9 mouse cellular contexts compared by ENCODE assay signal in the genomic region with DNA sequence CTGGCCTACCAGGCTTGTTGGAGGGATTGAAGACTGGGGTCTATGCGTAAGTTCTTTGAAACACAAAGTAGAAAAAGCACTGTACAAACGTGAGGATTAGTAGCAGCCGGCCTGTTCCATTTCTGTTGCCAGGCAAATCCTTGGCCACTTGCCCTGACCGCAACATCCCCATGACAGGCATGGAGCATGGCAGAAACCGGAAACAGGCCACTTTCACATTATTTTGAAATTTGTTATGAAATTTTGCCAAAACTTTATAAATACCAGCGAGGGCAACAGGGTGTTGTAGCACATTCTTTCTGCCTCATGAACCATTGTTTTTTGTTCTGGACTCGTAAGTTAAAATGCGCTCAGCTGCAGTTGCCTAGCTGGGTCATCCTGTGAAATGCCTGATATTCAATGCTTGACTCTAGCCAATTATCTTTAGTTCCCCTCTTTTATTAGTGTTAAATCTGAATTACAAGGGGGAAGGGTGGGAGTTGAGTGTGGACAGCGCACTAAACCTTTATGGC.
A peak's percentile ranks its signal among the peaks of the same experiment; 100 is the strongest.
DNase-seq lines count a peak whose midpoint lies in the region; ATAC-seq lines count a peak whose summit lies in the region.
"Had no signal": no experiment of that assay in that cellular context is flagged by ENCODE, and none has a peak within 500 bp of the region (broad histone marks: within the 10 kb centered on the region; RNA-seq: fewer than 3 reads in every experiment).

No protein-coding gene starts in this region.

- DNase-seq in urinary bladder, postnatal 25 days (ENCODE audit: low spot score) = peak; percentile 26
- DNase-seq in urinary bladder, adult 2 months (ENCODE audit: low spot score) = no peak
- no peak for DNase-seq in embryonic facial prominence, embryonic 10.5 days (ENCODE audit: low spot score)
- peak; percentile 88 for DNase-seq in kidney, postnatal 14 days
- DNase-seq in lung, postnatal 25 days (ENCODE audit: low spot score) = peak; percentile 59
- peak; percentile 48 to 70 for DNase-seq in urinary bladder, postnatal 4 days (ENCODE audit: low spot score in 2 of 2)
- no peak for DNase-seq in frontal cortex, postnatal 14 days (ENCODE audit: low spot score in 2 of 2)

- 68% methylated on average over 9 of the region's 9 CpGs for WGBS in embryonic facial prominence, embryonic 10.5 days
- 66% methylated on average over 9 of the region's 9 CpGs for WGBS in heart, embryonic 16.5 days

- H3K9me3 ChIP-seq in embryonic facial prominence, embryonic 10.5 days = no peaks in the 10 kb centered on the region
- no peaks in the 10 kb centered on the region for H3K9me3 ChIP-seq in heart, embryonic 16.5 days (replicated peaks; ENCODE audit: control insufficient read depth, low read length)
- H3K9me3 ChIP-seq: liver, embryonic 15.5 days had no signal

- no peak overlapping the region for H3K9ac ChIP-seq in heart, embryonic 16.5 days (ENCODE audit: low read length)
- H3K9ac ChIP-seq: liver, embryonic 15.5 days had no signal

- peaks cover 6% of the 10 kb centered on the region for H3K27me3 ChIP-seq in embryonic facial prominence, embryonic 10.5 days (replicated peaks; ENCODE audit: low read depth, poor library complexity, severe bottlenecking)
- no peaks in the 10 kb centered on the region for H3K27me3 ChIP-seq in heart, embryonic 16.5 days (ENCODE audit: control insufficient read depth, insufficient read depth, low read length)
- H3K27me3 ChIP-seq: liver, embryonic 15.5 days had no signal

- peak overlapping the region; percentile 13; the same call in 1 of the 2 replicates for H3K4me2 ChIP-seq in heart, embryonic 16.5 days (ENCODE audit: low read depth, low read length)
- H3K4me2 ChIP-seq: liver, embryonic 15.5 days had no signal

- H3K4me3 ChIP-seq in embryonic facial prominence, embryonic 10.5 days = 0 out of 2 replicates have a peak overlapping the region, but pooled peaks have one; percentile 28
- no peak overlapping the region for H3K4me3 ChIP-seq in heart, embryonic 16.5 days (ENCODE audit: low read length)
- H3K4me3 ChIP-seq: liver, embryonic 15.5 days had no signal

- H3K36me3 ChIP-seq in embryonic facial prominence, embryonic 10.5 days (replicated peaks) = no peaks in the 10 kb centered on the region
- no peaks in the 10 kb centered on the region for H3K36me3 ChIP-seq in heart, embryonic 16.5 days (ENCODE audit: control insufficient read depth, insufficient read depth)
- H3K36me3 ChIP-seq: liver, embryonic 15.5 days had no signal

- H3K27ac ChIP-seq in embryonic facial prominence, embryonic 10.5 days (replicated peaks) = peak overlapping the region; percentile 51
- no peak overlapping the region for H3K27ac ChIP-seq in heart, embryonic 16.5 days (ENCODE audit: low read length)
- H3K27ac ChIP-seq: liver, embryonic 15.5 days had no signal

- H3K4me1 ChIP-seq in embryonic facial prominence, embryonic 10.5 days = peaks cover 32% of the 10 kb centered on the region
- H3K4me1 ChIP-seq in heart, embryonic 16.5 days (ENCODE audit: control insufficient read depth, insufficient read depth, low read length) = no peaks in the 10 kb centered on the region
- H3K4me1 ChIP-seq: liver, embryonic 15.5 days had no signal

- ATAC-seq in heart, embryonic 16.5 days (replicated peaks; ENCODE audit: extremely low read depth, insufficient read depth, low FRiP score) = no peak

Comparison
In these comparisons a context has a peak if more than half of its experiments do, and no peak if none do; other contexts are left out.
1. DNase-seq: peak in urinary bladder, postnatal 25 days (single experiment), kidney, postnatal 14 days (single experiment), lung, postnatal 25 days (single experiment) and urinary bladder, postnatal 4 days (2 of 2); none in urinary bladder, adult 2 months (single experiment), embryonic facial prominence, embryonic 10.5 days (single experiment) and frontal cortex, postnatal 14 days (0 of 2).